Mouse (Mus musculus) thymus, postnatal 0 days (tissue): ENCODE data around the gene Dock7. TPM values are rescaled to one million over a fixed set of nuclear protein-coding genes. Genes with fewer than 3 reads are reported as not detected.

Source experiments
- DNase-seq: peaks from one replicate; pipeline ENCODE4 v3.0.0-alpha.2; 2015; ENCODE audit warnings: low spot score
- polyA plus RNA-seq: library from polyadenylated mRNA; unstranded; fragments of >200 nt; fragmentation: Nextera tagmentation; extraction: Ambion mirVana; gene quantifications from 2 replicates; pipeline ENCODE4 v1.2.1, GENCODE M21; 2015

The Dock7 gene
- 6.0 and 6.1 TPM in 2 replicates for polyA plus RNA-seq

GRCm38 (mm10) chr4:99120211-99121122, at the start of gene Dock7:
Gene Dock7, minus strand, starts transcription at chr4:99120915.
- peak; percentile 6 for DNase-seq

- no peak for DNase-seq
Measured at GRCm38 (mm10) chr4:99168869-99169268, 48.2 kb upstream of the Dock7 start.

- no peak for DNase-seq
Measured at GRCm38 (mm10) chr4:99163547-99163946, 42.8 kb upstream of the Dock7 start.

- DNase-seq: no peak
Measured at GRCm38 (mm10) chr4:99163001-99163400, 42.3 kb upstream of the Dock7 start.

GRCm38 (mm10) chr4:99161457-99161971, 40.8 kb upstream of the Dock7 start:
- DNase-seq: no peak

GRCm38 (mm10) chr4:99160899-99161298, 40.2 kb upstream of the Dock7 start:
- no peak for DNase-seq

GRCm38 (mm10) chr4:99160414-99160813, 39.7 kb upstream of the Dock7 start:
- DNase-seq: no peak

- no peak for DNase-seq
Measured at GRCm38 (mm10) chr4:99158495-99158894, 37.8 kb upstream of the Dock7 start.

GRCm38 (mm10) chr4:99156641-99157307, 36.1 kb upstream of the Dock7 start:
- DNase-seq: no peak

GRCm38 (mm10) chr4:99151885-99152558, 31.3 kb upstream of the Dock7 start:
- no peak for DNase-seq

GRCm38 (mm10) chr4:99151434-99151833, 30.7 kb upstream of the Dock7 start:
- DNase-seq: no peak

GRCm38 (mm10) chr4:99143323-99143722, 22.6 kb upstream of the Dock7 start:
- DNase-seq: no peak

- no peak for DNase-seq
Measured at GRCm38 (mm10) chr4:99141578-99141977, 20.9 kb upstream of the Dock7 start.

GRCm38 (mm10) chr4:99141171-99141570, 20.5 kb upstream of the Dock7 start:
- no peak for DNase-seq

GRCm38 (mm10) chr4:99137986-99138641, 17.4 kb upstream of the Dock7 start:
- DNase-seq: no peak

- no peak for DNase-seq
Measured at GRCm38 (mm10) chr4:99134522-99134921, 13.8 kb upstream of the Dock7 start.

GRCm38 (mm10) chr4:99133326-99133725, 12.6 kb upstream of the Dock7 start:
- DNase-seq: no peak

GRCm38 (mm10) chr4:99132686-99133085, 12.0 kb upstream of the Dock7 start:
- no peak for DNase-seq

GRCm38 (mm10) chr4:99131227-99131653, 10.5 kb upstream of the Dock7 start:
- DNase-seq: no peak

GRCm38 (mm10) chr4:99123546-99123945, 2.8 kb upstream of the Dock7 start:
- DNase-seq: no peak

GRCm38 (mm10) chr4:99122786-99123185, 2.1 kb upstream of the Dock7 start:
- no peak for DNase-seq
